Mouse (Mus musculus) ES-E14 (cell line): ENCODE results near the gene Lgmn.

Experiments used
- CHD2 ChIP-seq: IDR thresholded peaks from 2 replicates; pipeline ENCODE4 v1.6.1; 2014; ENCODE audit warnings: mild to moderate bottlenecking, low read depth, low read length, inconsistent platforms
- ZNF384 ChIP-seq: IDR thresholded peaks from 2 replicates; pipeline ENCODE4 v1.6.1; 2012; ENCODE audit warnings: low read depth, low read length, inconsistent platforms

DNA sequence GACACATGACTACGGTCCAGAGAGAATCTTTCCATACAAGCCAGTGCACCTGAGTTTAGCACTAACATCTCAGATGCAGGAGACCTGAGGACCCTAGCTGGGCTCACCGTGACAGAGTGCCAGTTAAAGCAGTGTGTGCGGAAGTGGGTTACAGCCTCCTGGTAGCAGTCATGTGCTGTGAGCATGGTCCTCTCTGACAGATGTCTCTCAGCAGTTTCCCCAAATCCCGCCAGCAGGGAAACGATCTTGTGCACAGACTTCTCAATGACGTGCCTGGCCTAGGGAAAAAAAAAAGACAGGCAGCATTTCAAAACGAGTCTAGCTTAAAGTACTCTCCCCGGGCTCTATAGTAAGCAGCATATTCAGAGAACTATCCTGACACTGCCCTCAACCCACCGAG, 44.1 kb downstream of the Lgmn start:
- TF ChIP-seq ZNF384 = no peak
- no peak for TF ChIP-seq CHD2
